Mouse (Mus musculus) limb, embryonic 14.5 days (tissue): Measurements from ENCODE around the gene Fam240b. TPM values are rescaled to one million over a fixed set of nuclear protein-coding genes. Genes with fewer than 3 reads are reported as not detected.

ENCODE experiments used
- ATAC-seq: fragments of 200-750 bp; cut with Nextera tagmentation; 2 replicates; pipeline ENCODE4 v1.8.0; 2017; ENCODE audit warnings: low read depth, moderate number of reproducible peaks, moderate TSS enrichment; ENCODE audit not compliant: low FRiP score
- DNase-seq: peaks from one replicate; pipeline ENCODE4 v3.0.0-alpha.2; 2015; ENCODE audit warnings: low spot score
- H3K27ac ChIP-seq: fragments of 300-500 bp; sonication (generic); replicated peaks from 2 replicates; pipeline ENCODE4 v1.5.1; 2014; ENCODE audit warnings: low read depth, mild to moderate bottlenecking, low read length, moderate library complexity, mixed read lengths
- H3K27me3 ChIP-seq: fragments of 300-500 bp; sonication (generic); 2 replicates; pipeline ENCODE4 v1.6.1; 2014; ENCODE audit warnings: low read length, mixed read lengths; ENCODE audit not compliant: control insufficient read depth, insufficient read depth
- H3K36me3 ChIP-seq: fragments of 300-500 bp; sonication (generic); 2 replicates; pipeline ENCODE4 v1.6.1; 2014; ENCODE audit warnings: mild to moderate bottlenecking, low read length, moderate library complexity, mixed read lengths; ENCODE audit not compliant: control insufficient read depth, insufficient read depth
- H3K4me1 ChIP-seq: fragments of 300-500 bp; sonication (generic); 2 replicates; pipeline ENCODE4 v1.6.1; 2014; ENCODE audit warnings: antibody characterized with exemption, low read length, mixed read lengths; ENCODE audit not compliant: control insufficient read depth, insufficient read depth
- H3K4me2 ChIP-seq: fragments of 300-500 bp; sonication (generic); replicated peaks from 2 replicates; pipeline ENCODE4 v1.6.1; 2014; ENCODE audit warnings: low read depth, mild to moderate bottlenecking, low read length, moderate library complexity; ENCODE audit not compliant: severe bottlenecking
- H3K4me3 ChIP-seq: fragments of 300-500 bp; sonication (generic); replicated peaks from 2 replicates; pipeline ENCODE4 v1.5.1; 2014; ENCODE audit warnings: low read length
- H3K9ac ChIP-seq: fragments of 300-500 bp; sonication (generic); 2 replicates; pipeline ENCODE4 v1.6.1; 2014; ENCODE audit warnings: mild to moderate bottlenecking, low read depth, low read length, moderate library complexity; ENCODE audit not compliant: severe bottlenecking
- H3K9me3 ChIP-seq: fragments of 300-500 bp; sonication (generic); 2 replicates; pipeline ENCODE4 v1.6.1; 2016; ENCODE audit warnings: low read length; ENCODE audit not compliant: control insufficient read depth
- POLR2A ChIP-seq: fragments of 200-500 bp; IDR thresholded peaks from 2 replicates; pipeline ENCODE4 v1.8.0; 2012; ENCODE audit warnings: inconsistent platforms, mild to moderate bottlenecking, moderate library complexity, borderline replicate concordance; ENCODE audit not compliant: insufficient read depth, insufficient read length; ENCODE audit errors: extremely low read depth
- WGBS: fragments of 180-500 bp; shearing (Covaris S2); extraction: QIAGEN DNeasy Blood & Tissue Kit; methylation state at CpG from one replicate; pipeline ENCODE4 v1.1.7; 2014; 5-methylcytosine and 5-hydroxymethylcytosine counted together
- polyA plus RNA-seq, 2 experiments: library from polyadenylated mRNA; depleted of rRNA in 1 of 2; stranded (reverse) in 1 of 2; unstranded in 1 of 2; fragments of >200 nt; fragmentation: Nextera tagmentation in 1 of 2; extraction: Ambion mirVana in 1 of 2; gene quantifications; 2 replicates each; pipeline versions ENCODE4 v1.2.1 to v1.2.3; 2012 to 2014

The Fam240b gene
- polyA plus RNA-seq, 2 experiments, result not detected

DNA sequence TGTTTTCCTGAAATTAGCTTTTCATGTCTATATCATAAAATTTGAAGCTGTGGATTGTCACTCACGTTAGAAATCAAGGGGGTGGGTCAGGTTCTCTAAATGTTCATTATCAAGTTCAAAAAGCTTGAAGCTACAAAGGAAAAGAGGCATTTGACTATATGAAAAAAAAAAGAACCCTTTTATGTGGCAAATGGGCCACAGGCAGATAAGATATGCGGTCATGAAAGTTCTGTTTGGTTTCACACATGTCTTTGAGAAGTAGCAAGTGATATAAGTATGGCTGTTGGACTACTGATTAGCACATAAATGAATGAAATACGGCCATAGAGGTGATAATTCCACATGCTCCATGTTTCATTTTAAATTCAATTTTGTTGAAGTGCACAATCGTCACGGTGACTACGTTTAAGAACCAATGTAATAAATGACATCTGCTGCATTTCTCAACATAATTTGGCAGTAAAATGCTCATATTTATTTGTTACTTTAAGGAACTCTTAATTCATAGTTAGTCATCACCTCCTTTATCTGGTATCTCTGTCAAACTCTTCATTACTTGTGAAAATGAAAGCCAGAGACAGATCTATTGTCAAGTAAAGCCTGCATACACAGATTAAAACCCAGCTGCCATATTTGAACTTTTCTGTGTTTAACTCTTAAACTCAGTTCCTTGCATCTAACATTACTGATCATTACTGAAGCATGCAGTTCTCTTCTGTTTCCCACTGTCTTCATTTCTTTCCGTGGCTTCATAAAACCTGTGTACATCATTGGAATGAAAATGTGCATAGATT lies 47.4 kb downstream of the Fam240b start:
- WGBS, result 69% methylated on average over 7 of the region's 7 CpGs
- Histone ChIP-seq H3K36me3 (no peaks in the 10 kb centered on the region), H3K4me3 (no peak overlapping the region), H3K9ac (no peak overlapping the region), H3K27ac (no peak overlapping the region), H3K9me3 (no peaks in the 10 kb centered on the region), H3K4me1 (no peaks in the 10 kb centered on the region), H3K4me2 (no peak overlapping the region), H3K27me3 (no peaks in the 10 kb centered on the region)
- ATAC-seq (no peak), DNase-seq (no peak)
- no peak for TF ChIP-seq POLR2A

DNA sequence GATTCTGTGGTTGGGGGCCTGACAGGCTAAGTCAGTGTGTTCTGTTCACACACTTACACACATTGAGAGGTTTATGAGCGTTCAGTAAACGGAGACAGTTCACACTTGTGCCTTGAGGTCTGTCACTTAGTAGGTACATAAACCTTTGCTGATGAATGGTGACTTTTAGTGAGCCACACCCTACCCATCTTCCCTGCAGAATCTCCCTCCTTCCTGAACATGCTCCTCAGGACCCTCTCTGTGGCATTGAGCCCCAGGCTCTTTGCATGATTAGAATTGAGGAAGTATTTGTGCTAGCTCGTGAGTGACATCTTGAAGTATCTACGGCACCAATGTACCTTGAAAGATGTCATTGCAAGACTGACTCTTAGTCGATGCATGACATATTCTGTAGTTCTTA lies 48.9 kb downstream of the Fam240b start:
- Histone ChIP-seq H3K36me3 (no peaks in the 10 kb centered on the region), H3K9me3 (no peaks in the 10 kb centered on the region), H3K9ac (no peak overlapping the region), H3K4me3 (no peak overlapping the region), H3K27me3 (no peaks in the 10 kb centered on the region), H3K4me1 (no peaks in the 10 kb centered on the region), H3K27ac (no peak overlapping the region), H3K4me2 (no peak overlapping the region)
- ATAC-seq (no peak), DNase-seq (no peak)
- WGBS, result 84% methylated on average over 5 of the region's 5 CpGs
- no peak for TF ChIP-seq POLR2A

- TF ChIP-seq POLR2A, result no peak
- WGBS, result 4% methylated on average over 1 of the region's 1 CpGs
- H3K9me3 ChIP-seq, result no peaks in the 10 kb centered on the region
- H3K9ac ChIP-seq, result no peak overlapping the region
- no peaks in the 10 kb centered on the region for H3K4me1 ChIP-seq
- DNase-seq (no peak), ATAC-seq (no peak)
- no peaks in the 10 kb centered on the region for H3K36me3 ChIP-seq
- no peak overlapping the region for H3K4me2 ChIP-seq
- no peaks in the 10 kb centered on the region for H3K27me3 ChIP-seq
- no peak overlapping the region for H3K4me3 ChIP-seq
- no peak overlapping the region for H3K27ac ChIP-seq
Measured at GRCm38 (mm10) chr13:64447947-64448346, 49.6 kb downstream of the Fam240b start.

GRCm38 (mm10) chr13:64445254-64445920 lies 52.2 kb downstream of the Fam240b start:
- no peak for TF ChIP-seq POLR2A
- Histone ChIP-seq H3K4me2 (no peak overlapping the region), H3K9ac (no peak overlapping the region), H3K4me1 (no peaks in the 10 kb centered on the region), H3K4me3 (no peak overlapping the region), H3K27me3 (no peaks in the 10 kb centered on the region), H3K27ac (no peak overlapping the region), H3K9me3 (no peaks in the 10 kb centered on the region), H3K36me3 (no peaks in the 10 kb centered on the region)
- DNase-seq (no peak), ATAC-seq (no peak)
- WGBS, result 72% methylated on average over 9 of the region's 9 CpGs

- TF ChIP-seq POLR2A, result no peak
- Histone ChIP-seq H3K27ac (no peak overlapping the region), H3K4me2 (no peak overlapping the region), H3K9me3 (no peaks in the 10 kb centered on the region), H3K36me3 (peaks cover 5% of the 10 kb centered on the region; the same call in 1 of the 2 replicates), H3K27me3 (no peaks in the 10 kb centered on the region), H3K4me1 (no peaks in the 10 kb centered on the region), H3K9ac (no peak overlapping the region), H3K4me3 (no peak overlapping the region)
- DNase-seq (peak; percentile 58), ATAC-seq (no peak)
- 47% methylated on average over 4 of the region's 4 CpGs for WGBS
Measured at GRCm38 (mm10) chr13:64443263-64443894, 54.2 kb downstream of the Fam240b start.
